Mouse (Mus musculus) cortical plate, adult 2 months (tissue): ENCODE measurements around the gene 4930402H24Rik. TPM values are rescaled to one million over a fixed set of nuclear protein-coding genes. Genes with fewer than 3 reads are reported as not detected.
A peak's percentile ranks its signal among the peaks of the same experiment; 100 is the strongest.

Experiments used
- H3K27ac ChIP-seq: fragments of 200-500 bp; 2 replicates; pipeline ENCODE4 v1.5.1; 2012; ENCODE audit warnings: low read length, control low read depth, inconsistent platforms; ENCODE audit not compliant: insufficient read depth
- H3K4me1 ChIP-seq: fragments of 200-500 bp; 2 replicates; pipeline ENCODE4 v1.6.1; 2011; ENCODE audit warnings: low read length; ENCODE audit not compliant: control insufficient read depth, insufficient read depth
- H3K4me3 ChIP-seq: fragments of 200-500 bp; 2 replicates; pipeline ENCODE4 v1.5.1; 2011; ENCODE audit warnings: mild to moderate bottlenecking, low read length, control low read depth; ENCODE audit not compliant: insufficient read depth
- CTCF ChIP-seq: fragments of 200-500 bp; IDR thresholded peaks from 2 replicates; pipeline ENCODE4 v1.5.1; 2011; ENCODE audit warnings: mild to moderate bottlenecking, control low read depth, low read length; ENCODE audit not compliant: insufficient read depth; ENCODE audit errors: extremely low read depth
- POLR2A ChIP-seq: fragments of 200-500 bp; IDR thresholded peaks from 2 replicates; pipeline ENCODE4 v1.6.1; 2011; ENCODE audit warnings: mild to moderate bottlenecking, low read length, control low read depth; ENCODE audit not compliant: insufficient read depth; ENCODE audit errors: extremely low read depth
- polyA plus RNA-seq: library from polyadenylated mRNA; depleted of rRNA; stranded (reverse); fragments of >200 nt; gene quantifications from 2 replicates; pipeline ENCODE4 v1.2.3, GENCODE M21; 2012

4930402H24Rik gene
- polyA plus RNA-seq, 1 experiment, result 62.4 TPM

DNA sequence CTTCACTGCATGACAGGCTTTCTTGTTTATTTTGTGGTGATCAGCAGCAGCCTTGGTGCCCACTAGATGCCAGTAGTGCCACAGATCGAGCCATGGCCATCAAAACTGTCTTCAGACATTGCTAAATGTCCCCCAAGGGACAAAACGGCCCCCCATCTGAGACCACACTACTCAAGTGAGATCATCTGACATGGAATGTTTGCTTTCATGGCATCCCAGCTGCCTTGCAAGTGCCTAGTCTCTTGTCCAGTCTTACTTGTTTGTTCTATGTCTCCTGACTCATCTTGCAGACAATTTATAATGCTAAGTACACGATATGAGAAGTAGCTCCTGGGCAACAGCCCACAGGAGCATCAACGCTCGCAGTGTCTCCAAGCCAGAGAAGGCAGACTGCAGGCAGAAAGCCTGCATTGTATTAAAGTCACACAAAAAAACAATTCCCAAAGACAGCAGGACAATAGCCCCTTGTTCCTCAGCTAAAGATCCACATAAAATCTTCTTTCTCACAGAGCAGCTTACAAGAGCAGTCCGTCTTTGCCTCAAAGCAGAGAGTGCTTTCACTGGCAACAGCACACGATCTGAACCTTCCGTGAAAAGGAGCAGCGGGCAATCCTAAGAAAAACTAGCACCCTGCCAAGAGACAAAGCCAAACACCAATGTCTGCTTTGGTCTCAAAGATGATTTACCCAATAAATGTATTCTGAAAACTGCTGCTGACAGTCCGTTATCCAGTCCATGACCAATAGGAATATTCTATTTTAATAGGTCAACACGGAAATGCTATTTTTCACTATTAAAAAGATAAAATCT lies 87.2 kb downstream of the 4930402H24Rik start:
- Histone ChIP-seq H3K4me3 (no peak overlapping the region), H3K27ac (0 out of 2 replicates have a peak overlapping the region, but pooled peaks have one; percentile 36), H3K4me1 (no peaks in the 10 kb centered on the region; the same call in 1 of the 2 replicates)
- peak; percentile 58 for TF ChIP-seq CTCF
- TF ChIP-seq POLR2A, result no peak

DNA sequence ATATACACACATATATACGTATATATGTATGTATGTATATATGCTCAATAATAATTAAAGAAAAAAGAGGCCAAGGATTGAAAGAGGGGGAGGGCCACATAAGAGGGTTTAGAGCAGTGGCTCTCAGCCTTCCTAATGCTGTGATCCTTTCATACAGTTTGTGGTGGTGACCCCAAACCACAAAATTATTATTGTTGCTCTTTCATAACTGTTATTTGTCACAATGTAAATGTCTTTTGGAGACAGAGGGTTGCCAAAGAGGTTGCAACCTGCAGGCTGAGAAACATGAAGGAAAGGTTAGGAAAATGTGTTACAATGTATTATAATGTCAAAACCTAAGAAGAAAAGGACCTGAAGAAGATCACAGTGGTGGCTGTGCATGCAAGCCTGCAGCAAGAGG lies 88.3 kb downstream of the 4930402H24Rik start:
- TF ChIP-seq CTCF (no peak), POLR2A (no peak)
- no peak overlapping the region for H3K4me3 ChIP-seq
- H3K4me1 ChIP-seq, result no peaks in the 10 kb centered on the region; the same call in 1 of the 2 replicates
- H3K27ac ChIP-seq, result no peak overlapping the region

- TF ChIP-seq CTCF (no peak), POLR2A (no peak)
- H3K27ac ChIP-seq, result no peak overlapping the region
Measured at GRCm38 (mm10) chr2:130816205-130816604, 90.0 kb downstream of the 4930402H24Rik start.

DNA sequence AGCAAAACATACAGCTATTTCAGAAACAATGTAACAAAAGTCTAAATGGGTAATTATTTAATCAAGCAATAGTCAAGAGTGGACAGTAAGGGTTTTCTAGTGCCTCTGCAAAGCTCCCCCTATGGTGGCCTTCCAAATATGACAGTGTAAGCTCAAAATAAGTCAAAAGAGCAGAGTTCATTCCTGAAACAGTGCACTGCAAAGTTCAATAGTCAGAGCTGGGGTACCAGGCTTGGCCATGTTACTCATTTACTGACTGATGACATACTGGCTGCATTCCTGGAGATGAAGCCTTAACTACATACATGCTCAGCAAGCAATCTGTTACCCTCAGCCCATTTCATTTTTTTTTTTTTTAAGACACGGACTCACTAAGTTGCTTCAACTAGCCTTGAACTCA lies 91.7 kb downstream of the 4930402H24Rik start:
- TF ChIP-seq CTCF (no peak), POLR2A (no peak)
- Histone ChIP-seq H3K4me3 (no peak overlapping the region), H3K27ac (no peak overlapping the region), H3K4me1 (no peaks in the 10 kb centered on the region; the same call in 1 of the 2 replicates)

More at GRCm38 (mm10) chr2:130816205-130816604, 90.0 kb downstream of the 4930402H24Rik start:
- no peaks in the 10 kb centered on the region; the same call in 1 of the 2 replicates for H3K4me1 ChIP-seq
- H3K4me3 ChIP-seq, result no peak overlapping the region

- no peak overlapping the region for H3K27ac ChIP-seq
- no peaks in the 10 kb centered on the region; the same call in 1 of the 2 replicates for H3K4me1 ChIP-seq
- H3K4me3 ChIP-seq, result no peak overlapping the region
- TF ChIP-seq CTCF (no peak), POLR2A (no peak)
Measured at GRCm38 (mm10) chr2:130813729-130814128, 92.5 kb downstream of the 4930402H24Rik start.

DNA sequence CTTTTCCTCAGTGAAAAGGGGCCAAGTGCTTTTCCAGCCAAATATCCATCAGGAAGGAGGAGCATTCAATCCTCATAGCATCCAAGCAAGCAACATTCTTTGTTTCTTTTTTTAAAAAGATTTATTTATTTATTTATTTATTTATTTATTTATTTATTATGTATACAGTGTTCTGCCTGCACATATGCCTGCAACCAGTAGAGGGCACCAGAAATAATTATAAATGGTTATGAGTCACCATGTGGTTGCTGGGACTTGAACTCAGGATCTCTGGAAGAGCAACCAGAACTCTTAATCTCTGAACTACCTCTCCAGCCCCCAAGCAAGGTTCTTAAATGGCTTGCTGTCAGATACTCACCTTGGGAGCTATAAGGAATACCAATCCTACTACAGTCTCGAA lies 93.7 kb downstream of the 4930402H24Rik start:
- no peak for TF ChIP-seq CTCF
- TF ChIP-seq POLR2A, result no peak
- Histone ChIP-seq H3K4me1 (no peaks in the 10 kb centered on the region; the same call in 1 of the 2 replicates), H3K27ac (no peak overlapping the region), H3K4me3 (no peak overlapping the region)

DNA sequence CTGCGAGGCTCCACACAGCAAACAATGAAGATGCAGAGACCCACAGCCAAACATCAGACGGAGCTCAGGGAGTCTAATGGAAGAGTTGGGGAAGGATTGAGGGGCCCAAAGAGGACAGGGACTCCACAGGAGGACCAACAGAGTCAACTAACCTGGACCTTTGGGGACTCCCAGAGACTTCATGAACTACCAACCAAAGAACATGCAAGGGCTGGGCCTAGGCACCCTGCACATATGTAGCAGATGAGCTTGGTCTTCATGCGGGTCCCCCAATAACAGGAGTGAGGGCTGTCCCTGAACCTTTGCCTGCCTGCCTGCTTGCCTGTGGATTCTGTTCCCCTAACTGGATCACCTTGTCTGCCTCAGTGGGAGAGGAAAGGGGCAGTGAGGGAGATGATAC lies 101.1 kb downstream of the 4930402H24Rik start:
- no peak overlapping the region for H3K4me3 ChIP-seq
- no peak for TF ChIP-seq POLR2A
- no peak for TF ChIP-seq CTCF
- no peak overlapping the region for H3K27ac ChIP-seq
- no peaks in the 10 kb centered on the region for H3K4me1 ChIP-seq

GRCm38 (mm10) chr2:130803706-130804105 lies 102.5 kb downstream of the 4930402H24Rik start:
- TF ChIP-seq CTCF (no peak), POLR2A (no peak)
- H3K27ac ChIP-seq, result no peak overlapping the region
- no peak overlapping the region for H3K4me3 ChIP-seq
- no peaks in the 10 kb centered on the region for H3K4me1 ChIP-seq

GRCm38 (mm10) chr2:130795731-130796130 lies 110.5 kb downstream of the 4930402H24Rik start:
- no peak overlapping the region for H3K27ac ChIP-seq
- TF ChIP-seq POLR2A (no peak), CTCF (no peak)
- H3K4me1 ChIP-seq, result no peaks in the 10 kb centered on the region
- H3K4me3 ChIP-seq, result no peak overlapping the region

DNA sequence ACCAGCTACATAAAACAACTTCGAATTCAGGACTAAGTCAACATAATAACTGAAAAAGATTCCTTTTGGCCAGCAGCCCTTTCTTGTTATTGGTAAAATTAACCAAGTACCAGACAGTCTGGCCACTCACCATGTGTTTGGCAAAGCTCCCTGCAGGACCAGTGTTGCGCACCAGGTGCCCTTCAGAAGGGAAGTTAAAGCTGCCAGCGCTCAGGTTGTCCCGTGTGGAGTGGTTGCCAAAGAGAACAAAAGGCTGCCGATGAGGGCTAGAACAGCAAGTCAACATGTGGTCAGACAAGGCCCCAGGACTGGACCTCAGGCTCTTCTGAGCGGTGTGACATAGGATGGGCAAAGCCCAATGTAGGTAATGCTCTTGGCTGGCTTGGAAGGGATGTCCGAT lies 114.5 kb downstream of the 4930402H24Rik start:
- Histone ChIP-seq H3K4me1 (peaks cover 4% of the 10 kb centered on the region), H3K4me3 (no peak overlapping the region), H3K27ac (no peak overlapping the region)
- TF ChIP-seq POLR2A, result no peak
- no peak for TF ChIP-seq CTCF
